Mouse (Mus musculus) liver, embryonic 13.5 days (tissue): ENCODE measurements at regions not wholly inside any gene's neighbourhood (a gene's known extent, or its start where the extent isn't known, plus 50 kb on each side); places are given as distances from the start of the nearest gene placed in this dataset.
A peak's percentile ranks its signal among the peaks of the same experiment; 100 is the strongest.

Experiments
- ATAC-seq: fragments of 200-750 bp; cut with Nextera tagmentation; 2 replicates; pipeline ENCODE4 v1.8.0; 2017; ENCODE audit warnings: low read depth, mild to moderate bottlenecking, moderate number of reproducible peaks, moderate library complexity
- DNase-seq: peaks from one replicate; pipeline ENCODE4 v3.0.0; 2022
- H3K27ac ChIP-seq: fragments of 300-500 bp; sonication (generic); 2 replicates; pipeline ENCODE4 v1.5.1; 2015; ENCODE audit warnings: moderate library complexity, mild to moderate bottlenecking, inconsistent platforms
- H3K27me3 ChIP-seq: fragments of 300-500 bp; sonication (generic); 2 replicates; pipeline ENCODE4 v1.6.1; 2015; ENCODE audit warnings: mild to moderate bottlenecking, inconsistent platforms
- H3K36me3 ChIP-seq: fragments of 300-500 bp; sonication (generic); 2 replicates; pipeline ENCODE4 v1.6.1; 2015; ENCODE audit warnings: mild to moderate bottlenecking, inconsistent platforms
- H3K4me1 ChIP-seq: fragments of 300-500 bp; sonication (generic); replicated peaks from 2 replicates; pipeline ENCODE4 v1.6.1; 2015; ENCODE audit warnings: inconsistent platforms
- H3K4me2 ChIP-seq: fragments of 300-500 bp; sonication (generic); 2 replicates; pipeline ENCODE4 v1.6.1; 2015; ENCODE audit warnings: inconsistent platforms, mild to moderate bottlenecking, moderate library complexity
- H3K4me3 ChIP-seq: fragments of 300-500 bp; sonication (generic); replicated peaks from 2 replicates; pipeline ENCODE4 v1.5.1; 2015; ENCODE audit warnings: mild to moderate bottlenecking, inconsistent platforms
- H3K9ac ChIP-seq: fragments of 300-500 bp; sonication (generic); 2 replicates; pipeline ENCODE4 v1.6.1; 2015; ENCODE audit warnings: mild to moderate bottlenecking, inconsistent platforms
- H3K9me3 ChIP-seq: fragments of 300-500 bp; sonication (generic); replicated peaks from 2 replicates; pipeline ENCODE4 v1.6.1; 2016; ENCODE audit warnings: inconsistent platforms
- WGBS: fragments of 180-500 bp; shearing (Covaris S2); methylation state at CpG from one replicate; pipeline ENCODE4 v1.1.7; 2015; ENCODE audit not compliant: insufficient replicate concordance; 5-methylcytosine and 5-hydroxymethylcytosine counted together

DNA sequence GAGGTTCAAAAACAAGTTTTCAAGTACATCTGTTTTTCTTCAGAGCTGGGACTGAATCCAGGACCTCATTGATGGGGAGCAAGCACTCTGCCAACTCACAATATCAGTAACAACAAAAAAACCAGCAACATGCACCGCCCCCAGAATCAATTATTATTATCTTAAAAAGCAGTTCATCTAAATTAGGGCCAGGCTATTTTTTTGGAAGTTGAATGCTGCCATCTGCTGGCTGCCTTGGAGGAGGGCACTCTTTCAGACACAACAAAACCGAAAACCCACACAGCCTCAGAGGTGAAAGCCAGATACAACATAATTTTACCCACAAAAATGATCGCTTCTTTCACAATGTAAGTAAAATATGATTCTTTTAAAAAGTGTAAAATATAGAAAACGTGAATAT, 62.7 kb upstream of the Cldn34b3 start:
- peak; percentile 4 for DNase-seq
- Histone ChIP-seq H3K4me2 (no peak overlapping the region), H3K36me3 (no peaks in the 10 kb centered on the region), H3K9ac (no peak overlapping the region), H3K4me1 (no peaks in the 10 kb centered on the region; the same call in 1 of the 2 replicates), H3K27ac (peak overlapping the region; percentile 34; the same call in 1 of the 2 replicates), H3K27me3 (no peaks in the 10 kb centered on the region), H3K4me3 (no peak overlapping the region), H3K9me3 (no peaks in the 10 kb centered on the region)
- no peak for ATAC-seq
- 24% methylated on average over 4 of the region's 4 CpGs for WGBS
